Mouse (Mus musculus): ENCODE results near the gene Mob3a.

- TF ChIP-seq POLR2A (IDR thresholded peaks at IDR 0.05; ENCODE audit: control insufficient read depth, extremely low read depth, insufficient read depth, low read length, poor library complexity) (no peak), CTCF (IDR thresholded peaks at IDR 0.05; ENCODE audit: borderline replicate concordance, control insufficient read depth, extremely low read depth, insufficient read depth, low read length, poor library complexity) (no peak)
These were observed 43.5 kb downstream of the Mob3a start for GRCm38 (mm10) chr10:80658194-80658840.
